Mouse (Mus musculus) spleen, postnatal 4 days (tissue): ENCODE measurements around the gene Upf1.

ENCODE experiments used
- DNase-seq, 2 experiments: peaks; one replicate each; pipeline ENCODE4 v3.0.0; 2022; ENCODE audit warnings: low spot score in 2 of 2

The Upf1 gene

GRCm38 (mm10) chr8:70359411-70359810, 6.3 kb upstream of the Upf1 start:
- DNase-seq = peak in 1 of 2 experiments; percentile 59

- DNase-seq = peak in 1 of 2 experiments; percentile 58
Observed at GRCm38 (mm10) chr8:70356111-70356510, 3.0 kb upstream of the Upf1 start.

DNA sequence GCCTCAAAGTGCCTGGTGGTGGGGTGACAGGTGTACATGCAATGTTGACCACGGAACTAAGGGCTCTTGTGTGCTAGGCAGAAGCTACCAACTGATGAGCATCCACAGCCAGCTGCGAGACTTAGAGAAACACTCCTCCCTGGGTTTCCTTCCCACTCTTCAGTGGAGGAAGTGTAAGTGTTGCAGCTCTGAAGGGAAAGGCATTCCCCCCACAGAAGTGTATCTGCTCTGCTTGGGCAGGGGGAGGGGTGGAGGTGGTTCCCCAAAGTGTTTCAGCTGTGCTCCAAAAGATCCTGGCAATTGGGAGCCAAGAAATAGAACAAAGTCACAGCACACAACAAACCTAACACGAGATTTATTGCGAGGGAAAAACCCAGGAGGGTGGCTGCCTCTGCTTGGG, 926 bp upstream of the Upf1 start:
- no peak for DNase-seq

- DNase-seq = peak; percentile 71 to 89
Observed at GRCm38 (mm10) chr8:70352657-70353151, 374 bp downstream of the Upf1 start.

GRCm38 (mm10) chr8:70352000-70352384, 1.1 kb downstream of the Upf1 start:
- DNase-seq = no peak

GRCm38 (mm10) chr8:70351035-70351999, 1.8 kb downstream of the Upf1 start:
- DNase-seq = no peak

- no peak for DNase-seq
Observed at GRCm38 (mm10) chr8:70347860-70348420, 5.1 kb downstream of the Upf1 start.

GRCm38 (mm10) chr8:70347443-70347842, 5.6 kb downstream of the Upf1 start:
- peak in 1 of 2 experiments; percentile 57 for DNase-seq

DNA sequence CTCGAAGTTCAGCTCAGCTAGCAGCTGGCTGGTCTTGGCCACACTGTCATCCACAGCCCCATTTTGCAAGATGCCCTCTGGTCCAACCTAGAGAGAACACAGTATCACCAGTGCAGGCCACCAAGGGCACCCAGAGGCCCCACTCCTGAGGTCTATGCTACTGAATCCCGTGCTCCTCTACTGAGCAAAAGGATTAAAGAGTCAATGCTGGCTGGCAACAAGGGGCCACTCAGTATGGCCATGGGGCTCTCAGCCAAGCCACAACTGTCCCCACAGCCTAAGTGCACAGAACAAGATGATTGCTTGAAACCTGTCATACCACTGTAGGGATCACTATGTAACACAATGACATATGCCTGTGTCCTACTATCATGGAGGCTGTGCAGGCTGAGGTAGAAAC, 8.8 kb downstream of the Upf1 start:
- no peak for DNase-seq

DNA sequence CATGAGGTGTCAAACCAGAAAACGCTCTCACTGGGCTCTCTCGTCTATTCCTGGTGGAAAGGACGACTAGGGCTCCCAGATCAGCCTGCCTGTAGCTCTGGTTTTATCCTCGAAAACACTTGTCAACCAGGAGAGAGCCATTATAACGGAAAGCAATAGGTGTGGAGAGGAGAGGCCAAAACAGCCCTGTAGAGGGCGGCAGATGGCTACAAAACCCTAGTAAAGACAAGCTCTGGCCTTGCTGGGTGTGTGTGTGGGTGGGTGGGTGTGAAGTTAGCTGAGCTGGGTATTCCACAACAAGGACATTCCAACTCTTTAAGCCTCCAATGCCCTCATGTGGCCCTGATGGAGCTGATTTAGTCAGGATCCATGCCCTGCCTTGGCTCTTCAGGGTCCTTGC, 9.4 kb downstream of the Upf1 start:
- DNase-seq = peak; percentile 40 to 70

DNA sequence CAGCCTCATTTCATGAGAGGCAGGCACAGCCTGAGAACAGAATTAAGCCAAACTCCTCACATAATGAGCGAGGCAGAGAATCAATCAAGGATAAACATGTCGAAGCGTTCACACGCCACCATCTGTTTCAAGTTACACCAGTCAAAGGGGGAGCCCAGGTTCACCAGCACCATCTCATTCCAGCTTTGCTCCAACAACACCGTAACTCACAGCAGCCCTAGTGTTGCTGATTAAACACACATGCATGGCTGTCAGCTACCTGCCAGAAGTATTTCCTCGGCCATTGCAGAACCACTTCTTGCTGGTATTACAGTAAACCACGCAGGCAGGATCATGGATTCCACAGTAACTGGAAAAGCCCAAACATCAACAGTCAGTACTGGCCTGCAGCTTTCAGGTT, 10.0 kb downstream of the Upf1 start:
- no peak for DNase-seq

DNA sequence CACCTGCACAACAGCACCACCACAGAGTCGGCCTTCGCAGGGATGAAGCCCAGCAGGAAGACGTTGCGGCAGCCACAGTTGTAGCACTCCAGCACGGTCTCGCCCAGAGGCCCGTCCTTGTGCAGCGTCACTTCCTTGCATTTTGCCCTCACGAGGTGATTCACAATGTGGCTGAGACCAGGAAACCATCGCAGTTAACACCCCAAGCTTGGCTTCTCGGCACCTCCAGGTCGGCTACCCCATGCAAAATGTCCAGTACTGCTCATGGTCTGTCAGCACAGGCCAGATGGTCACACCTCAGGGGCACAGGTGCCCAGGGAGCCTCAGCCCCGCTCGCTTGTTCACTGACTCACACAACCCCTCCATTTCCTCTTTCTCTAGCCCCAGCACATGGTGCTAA, 11.1 kb downstream of the Upf1 start:
- no peak for DNase-seq

DNA sequence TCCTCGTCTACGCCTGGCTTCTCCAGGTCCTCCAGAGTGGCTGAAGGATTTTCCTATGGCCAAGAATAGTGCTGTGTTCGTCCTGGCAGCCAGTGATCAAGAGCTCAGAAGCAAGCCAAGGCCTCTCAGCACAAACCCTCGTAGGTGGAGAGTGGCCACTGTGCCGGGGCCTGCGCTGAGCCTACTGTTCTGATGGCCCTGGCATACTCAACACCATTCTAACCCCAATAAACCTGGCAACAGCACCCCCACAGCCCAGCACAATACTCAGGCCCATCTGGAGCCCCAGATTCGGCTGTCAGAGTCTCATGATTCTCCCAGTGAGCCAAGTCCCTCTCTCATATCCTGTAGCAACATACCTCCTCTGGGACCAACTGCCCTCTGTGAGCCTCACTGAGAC, 12.4 kb downstream of the Upf1 start:
- DNase-seq = no peak

DNA sequence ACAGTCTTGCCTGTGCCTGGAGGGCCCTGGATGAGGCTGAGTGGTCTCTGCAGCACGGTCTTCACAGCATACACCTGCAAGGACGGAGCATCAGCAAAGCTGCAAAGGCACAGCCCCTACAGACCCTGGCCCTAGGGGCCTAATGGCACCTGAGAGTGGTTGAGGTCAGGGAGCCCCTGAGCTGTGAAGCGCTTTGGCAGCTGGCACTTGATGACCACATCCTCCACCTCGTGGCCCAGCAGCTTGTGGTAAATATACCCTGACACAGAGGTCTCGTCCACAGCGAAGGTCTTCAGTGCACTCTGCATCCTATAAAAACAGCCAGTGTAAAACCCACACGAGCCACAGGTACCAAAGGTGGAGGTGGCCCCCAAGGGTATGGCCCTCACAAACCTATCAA, 14.1 kb downstream of the Upf1 start:
- no peak for DNase-seq

DNA sequence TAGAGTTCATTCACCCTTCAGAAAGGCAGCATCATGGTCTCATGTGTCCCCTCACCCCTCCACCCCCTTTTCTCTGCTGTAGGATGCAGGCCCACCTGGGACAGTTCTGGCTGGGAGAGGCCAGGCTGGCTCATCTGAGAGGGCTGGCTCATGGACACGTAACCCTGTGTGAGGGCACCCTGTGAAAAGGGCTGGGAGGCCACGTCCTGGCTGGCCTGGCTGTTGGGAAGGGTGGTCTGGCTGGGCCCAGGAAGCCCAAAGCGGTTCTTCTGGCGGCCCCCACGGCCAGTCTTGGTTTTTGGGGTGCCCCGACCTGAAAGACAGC, 20.2 kb downstream of the Upf1 start:
- no peak for DNase-seq

DNA sequence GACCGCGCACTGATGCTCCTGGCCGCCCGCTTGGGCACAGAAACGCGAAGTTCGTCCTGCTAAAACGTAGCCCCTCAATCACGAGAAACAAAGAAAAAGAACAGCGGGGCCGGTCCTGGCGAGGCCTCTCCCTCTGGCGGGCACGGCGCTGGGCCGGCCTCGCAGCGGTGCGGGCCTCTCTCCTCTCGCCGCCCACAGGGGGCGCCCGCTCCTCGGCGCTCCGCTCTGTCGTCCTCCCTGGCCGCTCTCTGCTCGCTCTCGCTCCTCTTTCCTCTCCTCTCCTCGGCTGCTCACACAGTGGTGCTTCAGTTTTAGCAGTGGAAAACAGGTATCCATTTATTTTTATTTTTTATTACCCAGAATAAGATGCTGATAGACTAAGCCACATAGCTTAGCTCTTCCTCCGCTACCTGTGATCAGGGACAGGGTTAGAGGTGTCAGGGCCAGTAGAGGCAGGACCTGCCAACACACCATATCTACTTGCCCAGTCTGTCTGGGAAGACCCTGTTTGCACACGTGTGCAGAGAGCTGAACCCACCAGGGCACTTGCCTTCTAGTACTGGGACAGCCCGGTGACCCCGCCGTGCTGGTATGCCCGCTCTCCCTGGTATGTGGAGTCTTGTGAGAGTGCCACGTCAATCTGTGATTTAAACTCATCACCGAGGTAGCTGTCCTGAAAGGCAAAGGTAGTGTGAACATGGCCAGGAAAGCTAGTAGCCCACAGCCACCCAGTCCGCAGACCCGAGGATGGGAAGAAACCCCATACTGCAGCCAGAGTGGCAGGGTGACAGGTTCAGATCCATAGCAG, 20.8 kb downstream of the Upf1 start:
- DNase-seq = peak in 1 of 2 experiments; percentile 78

DNA sequence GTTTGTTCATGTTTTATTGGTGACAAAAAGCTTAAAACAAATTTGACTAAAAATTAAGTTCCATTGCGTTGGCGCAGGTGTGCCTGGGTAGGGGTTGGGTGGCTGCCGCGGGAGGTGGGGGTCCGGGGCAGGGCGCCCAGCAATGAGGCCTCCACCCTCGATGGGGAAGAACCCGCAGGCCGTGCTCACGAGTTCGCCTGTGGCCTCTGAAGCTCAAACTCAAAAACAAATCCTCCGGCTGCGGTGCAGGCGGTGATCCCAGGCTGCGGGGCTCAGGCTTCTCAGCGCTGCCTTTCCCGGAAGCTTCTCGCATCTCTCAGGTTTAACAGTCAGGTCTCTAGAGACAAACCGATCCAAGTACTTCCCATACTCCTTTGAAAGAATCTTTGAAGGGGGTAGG, 21.6 kb downstream of the Upf1 start:
- DNase-seq = no peak

DNA sequence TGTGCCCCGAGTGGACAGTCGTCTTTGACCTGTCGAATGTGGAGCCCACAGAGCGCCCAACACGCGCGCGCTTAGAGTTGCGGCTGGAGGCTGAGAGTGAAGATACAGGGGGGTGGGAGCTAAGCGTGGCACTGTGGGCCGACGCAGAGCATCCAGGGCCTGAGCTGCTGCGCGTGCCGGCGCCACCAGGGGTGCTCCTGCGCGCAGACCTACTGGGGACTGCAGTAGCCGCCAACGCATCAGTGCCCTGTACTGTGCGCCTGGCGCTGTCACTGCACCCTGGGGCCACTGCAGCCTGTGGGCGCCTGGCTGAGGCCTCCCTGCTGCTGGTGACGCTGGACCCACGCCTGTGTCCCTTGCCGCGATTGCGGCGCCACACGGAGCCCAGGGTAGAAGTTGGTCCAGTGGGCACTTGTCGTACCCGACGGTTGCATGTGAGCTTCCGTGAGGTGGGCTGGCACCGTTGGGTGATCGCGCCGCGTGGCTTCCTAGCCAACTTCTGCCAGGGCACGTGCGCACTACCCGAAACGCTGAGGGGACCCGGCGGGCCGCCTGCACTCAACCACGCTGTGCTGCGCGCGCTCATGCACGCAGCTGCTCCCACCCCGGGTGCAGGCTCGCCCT, 22.2 kb downstream of the Upf1 start:
- peak in 1 of 2 experiments; percentile 75 for DNase-seq

DNA sequence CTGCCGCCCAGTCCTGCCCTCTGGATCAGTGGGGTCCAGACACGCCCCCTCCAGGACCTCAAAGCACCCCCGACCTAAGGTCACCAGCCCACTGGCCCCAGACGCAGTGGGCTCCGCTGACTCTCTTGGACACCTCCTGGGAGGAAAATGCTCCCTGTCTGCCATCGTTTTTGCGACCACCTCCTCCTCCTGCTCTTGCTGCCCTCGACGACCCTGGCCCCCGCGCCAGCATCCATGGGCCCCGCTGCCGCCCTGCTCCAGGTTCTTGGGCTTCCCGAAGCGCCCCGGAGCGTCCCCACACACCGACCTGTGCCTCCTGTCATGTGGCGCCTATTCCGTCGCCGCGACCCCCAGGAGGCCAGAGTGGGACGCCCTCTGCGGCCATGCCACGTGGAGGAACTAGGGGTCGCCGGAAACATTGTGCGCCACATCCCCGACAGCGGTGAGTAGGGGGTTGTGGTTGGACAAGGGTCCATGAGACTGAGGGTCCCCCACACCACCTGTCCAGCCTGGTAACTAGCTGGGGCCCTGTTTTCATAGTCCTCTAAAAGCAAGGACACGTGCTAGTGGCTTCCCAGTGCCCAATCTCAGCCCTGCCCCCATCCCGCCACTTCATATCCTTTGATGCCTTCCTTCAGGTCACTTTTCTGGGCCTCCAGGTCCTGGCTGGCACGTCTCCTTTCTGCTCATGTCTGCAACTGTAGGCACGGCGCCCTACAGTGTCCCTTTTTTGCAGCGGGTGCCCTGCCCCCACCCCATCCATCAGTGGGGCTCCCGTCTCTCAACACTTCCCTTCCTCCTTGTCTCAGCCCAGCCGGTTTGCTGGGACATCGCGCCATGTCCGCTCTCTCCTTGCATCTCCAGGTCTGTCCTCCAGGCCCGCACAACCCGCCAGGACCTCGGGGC, 23.0 kb downstream of the Upf1 start:
- DNase-seq = no peak

- no peak for DNase-seq
Observed at GRCm38 (mm10) chr8:70329124-70329834, 23.8 kb downstream of the Upf1 start, which contains the start of gene Gdf1. Gdf1 (plus strand) TSS chr8:70329817.
